Mouse (Mus musculus) midbrain, embryonic 15.5 days (tissue): ENCODE measurements around the gene Zfp385c. TPM values are rescaled to one million over a fixed set of nuclear protein-coding genes. Genes with fewer than 3 reads are reported as not detected.

Experiments
- ATAC-seq: fragments of 200-750 bp; cut with Nextera tagmentation; replicated peaks from 2 replicates; pipeline ENCODE4 v1.8.0; 2017; ENCODE audit warnings: moderate TSS enrichment
- H3K27ac ChIP-seq: fragments of 300-500 bp; sonication (generic); 2 replicates; pipeline ENCODE4 v1.5.1; 2015; ENCODE audit warnings: mild to moderate bottlenecking, inconsistent platforms
- H3K27me3 ChIP-seq: fragments of 300-500 bp; sonication (generic); replicated peaks from 2 replicates; pipeline ENCODE4 v1.6.1; 2015; ENCODE audit warnings: inconsistent platforms
- H3K36me3 ChIP-seq: fragments of 300-500 bp; sonication (generic); replicated peaks from 2 replicates; pipeline ENCODE4 v1.6.1; 2015; ENCODE audit warnings: inconsistent platforms
- H3K4me1 ChIP-seq: fragments of 300-500 bp; sonication (generic); 2 replicates; pipeline ENCODE4 v1.6.1; 2015; ENCODE audit warnings: inconsistent platforms
- H3K4me2 ChIP-seq: fragments of 300-500 bp; sonication (generic); 2 replicates; pipeline ENCODE4 v1.6.1; 2015; ENCODE audit warnings: inconsistent platforms, mild to moderate bottlenecking, moderate library complexity
- H3K4me3 ChIP-seq: fragments of 300-500 bp; sonication (generic); 2 replicates; pipeline ENCODE4 v1.5.1; 2015; ENCODE audit warnings: mild to moderate bottlenecking, inconsistent platforms
- H3K9ac ChIP-seq: fragments of 300-500 bp; sonication (generic); 2 replicates; pipeline ENCODE4 v1.6.1; 2015; ENCODE audit warnings: mild to moderate bottlenecking, inconsistent platforms
- H3K9me3 ChIP-seq: fragments of 300-500 bp; sonication (generic); 2 replicates; pipeline ENCODE4 v1.6.1; 2016; ENCODE audit warnings: inconsistent platforms
- WGBS: fragments of 180-500 bp; shearing (Covaris S2); methylation state at CpG from one replicate; pipeline ENCODE4 v1.1.7; 2015; ENCODE audit warnings: mixed read lengths; 5-methylcytosine and 5-hydroxymethylcytosine counted together
- polyA plus RNA-seq: library from polyadenylated mRNA; unstranded; fragments of >200 nt; fragmentation: Nextera tagmentation; extraction: Ambion mirVana; gene quantifications from 2 replicates; pipeline ENCODE4 v1.2.1, GENCODE M21; 2015

Zfp385c gene
- polyA plus RNA-seq, 1 experiment from 2014 or later, result 0.99 TPM

DNA sequence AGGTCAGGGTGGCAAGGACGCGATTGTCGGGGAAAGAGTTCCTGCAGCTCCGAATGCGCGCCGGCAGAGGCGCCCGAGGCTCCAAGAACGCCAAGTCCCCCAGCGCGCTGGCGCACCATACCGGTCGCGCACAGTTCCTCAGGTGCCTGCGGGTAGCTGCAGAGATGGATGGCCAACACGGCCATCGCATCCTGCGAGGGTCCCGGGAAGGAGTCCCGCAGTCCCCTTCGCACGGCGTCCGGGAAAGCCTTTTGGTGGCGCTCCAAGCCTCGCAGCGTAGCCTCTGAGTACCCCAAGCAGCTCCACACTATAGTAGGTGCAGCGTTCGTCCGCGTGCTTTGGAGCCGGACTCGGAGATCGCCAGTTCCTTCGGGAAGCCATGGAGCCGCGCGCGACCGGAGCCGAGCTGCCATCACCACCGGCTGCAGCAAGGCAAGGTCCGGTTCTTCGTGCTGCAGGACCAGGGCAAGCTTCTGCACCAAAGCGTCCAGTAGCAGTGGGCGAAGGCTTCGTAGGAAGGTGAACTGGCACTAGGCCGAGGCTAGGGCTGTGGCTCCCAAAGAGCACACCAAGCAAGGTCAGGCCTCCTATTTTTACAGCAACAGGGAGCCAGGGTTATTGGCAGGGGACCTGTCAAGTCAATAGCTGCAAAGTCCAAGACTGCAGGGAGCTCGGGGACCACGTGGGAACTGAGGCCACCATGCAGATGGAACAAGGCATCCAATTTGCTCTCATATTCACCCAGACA is 51.9 kb downstream of the Zfp385c start:
- 6% methylated on average over 52 of the region's 52 CpGs for WGBS
- ATAC-seq, result peak; percentile 60; the same call in 1 of the 2 replicates

DNA sequence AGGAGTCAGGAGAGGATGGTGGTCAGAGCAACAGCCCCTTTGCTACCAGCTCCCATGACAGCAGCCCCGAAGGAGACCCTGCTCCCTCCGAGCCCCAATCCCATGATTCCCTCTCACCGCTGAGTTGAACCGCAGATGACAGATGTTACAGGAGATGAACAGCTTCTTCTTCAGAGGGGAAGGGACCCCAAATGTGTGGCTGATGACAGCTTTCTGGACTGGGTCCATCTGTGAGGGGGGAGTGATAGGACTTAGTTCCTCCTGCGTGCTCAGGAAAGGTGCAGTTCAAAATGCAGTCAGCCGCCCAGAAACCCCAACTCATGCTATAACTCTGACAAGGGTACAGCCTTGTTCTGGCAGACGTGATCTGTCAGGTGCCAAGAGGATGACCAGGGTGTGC is 57.7 kb downstream of the Zfp385c start:
- no peak overlapping the region for H3K9ac ChIP-seq
- no peaks in the 10 kb centered on the region; the same call in 1 of the 2 replicates for H3K4me1 ChIP-seq
- no peak overlapping the region for H3K27ac ChIP-seq
- H3K27me3 ChIP-seq, result peaks cover 5% of the 10 kb centered on the region
- H3K4me2 ChIP-seq, result no peak overlapping the region
- H3K36me3 ChIP-seq, result no peaks in the 10 kb centered on the region
- H3K4me3 ChIP-seq, result no peak overlapping the region
- ATAC-seq, result no peak
- no peaks in the 10 kb centered on the region for H3K9me3 ChIP-seq
- WGBS, result 69% methylated on average over 7 of the region's 7 CpGs

More for the DNA sequence above, 51.9 kb downstream of the Zfp385c start:
- H3K27me3 ChIP-seq, result peaks cover 10% of the 10 kb centered on the region
- peaks cover 10% of the 10 kb centered on the region for H3K4me1 ChIP-seq
- no peaks in the 10 kb centered on the region for H3K36me3 ChIP-seq
- H3K27ac ChIP-seq, result peak overlapping the region; percentile 50
- peak overlapping the region; percentile 46 for H3K4me3 ChIP-seq
- peak overlapping the region; percentile 48 for H3K9ac ChIP-seq
- no peaks in the 10 kb centered on the region for H3K9me3 ChIP-seq
- H3K4me2 ChIP-seq, result peak overlapping the region; percentile 89

DNA sequence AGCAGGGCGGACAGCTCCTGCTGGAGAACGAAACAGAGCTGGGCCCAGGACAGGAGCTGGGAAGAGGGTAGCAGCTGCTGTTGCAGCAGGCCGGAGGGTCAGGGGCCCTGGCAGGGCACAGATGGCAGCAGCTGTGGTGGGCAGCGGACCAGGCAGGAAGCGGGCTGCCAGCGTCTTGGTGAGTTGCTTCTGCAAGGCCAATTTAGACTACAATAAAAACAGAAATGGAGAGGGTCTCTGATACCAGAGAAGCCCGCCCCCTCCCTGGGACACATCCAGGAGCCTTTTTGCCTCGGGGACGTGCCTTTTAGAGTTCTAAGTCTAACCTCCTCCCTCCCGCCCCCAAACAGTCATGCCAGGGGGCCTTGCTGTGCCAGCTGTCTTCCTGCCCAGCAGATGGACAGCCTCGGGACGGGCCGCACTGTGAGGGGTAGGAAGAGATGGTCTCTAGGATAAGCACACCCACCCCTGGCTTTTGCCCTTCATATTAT is 63.3 kb downstream of the Zfp385c start:
- Histone ChIP-seq H3K4me3 (no peak overlapping the region), H3K27ac (0 out of 2 replicates have a peak overlapping the region, but pooled peaks have one; percentile 4), H3K27me3 (no peaks in the 10 kb centered on the region), H3K36me3 (peaks cover 19% of the 10 kb centered on the region; the same call in 1 of the 2 replicates), H3K9me3 (no peaks in the 10 kb centered on the region), H3K4me1 (peaks cover 19% of the 10 kb centered on the region), H3K9ac (no peak overlapping the region), H3K4me2 (no peak overlapping the region)
- ATAC-seq, result no peak
- 48% methylated on average over 13 of the region's 13 CpGs for WGBS

DNA sequence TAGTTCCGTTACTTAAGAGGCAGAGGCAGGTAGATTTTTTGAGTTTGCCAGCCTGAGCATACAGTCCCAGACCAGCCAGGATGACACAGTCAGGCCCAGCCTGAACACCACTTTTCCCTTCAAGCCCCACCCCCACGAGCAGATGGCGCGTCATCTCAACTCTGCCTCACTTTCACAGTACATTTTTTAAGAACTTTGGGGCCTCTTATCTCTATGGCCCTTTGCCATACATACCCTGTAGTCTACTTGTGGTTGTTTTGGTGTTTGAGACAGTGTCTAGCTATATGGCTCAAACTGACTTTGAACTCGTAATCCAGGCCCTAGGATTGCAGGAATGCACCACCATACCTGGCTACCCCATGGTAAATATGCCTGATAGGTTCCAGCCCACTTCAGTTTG is 64.2 kb downstream of the Zfp385c start:
- Histone ChIP-seq H3K4me3 (no peak overlapping the region), H3K9me3 (no peaks in the 10 kb centered on the region), H3K27ac (no peak overlapping the region), H3K9ac (no peak overlapping the region), H3K27me3 (no peaks in the 10 kb centered on the region), H3K4me2 (no peak overlapping the region), H3K36me3 (peaks cover 19% of the 10 kb centered on the region; the same call in 1 of the 2 replicates), H3K4me1 (peaks cover 26% of the 10 kb centered on the region)
- no peak for ATAC-seq
- WGBS, result 93% methylated on average over 5 of the region's 5 CpGs

DNA sequence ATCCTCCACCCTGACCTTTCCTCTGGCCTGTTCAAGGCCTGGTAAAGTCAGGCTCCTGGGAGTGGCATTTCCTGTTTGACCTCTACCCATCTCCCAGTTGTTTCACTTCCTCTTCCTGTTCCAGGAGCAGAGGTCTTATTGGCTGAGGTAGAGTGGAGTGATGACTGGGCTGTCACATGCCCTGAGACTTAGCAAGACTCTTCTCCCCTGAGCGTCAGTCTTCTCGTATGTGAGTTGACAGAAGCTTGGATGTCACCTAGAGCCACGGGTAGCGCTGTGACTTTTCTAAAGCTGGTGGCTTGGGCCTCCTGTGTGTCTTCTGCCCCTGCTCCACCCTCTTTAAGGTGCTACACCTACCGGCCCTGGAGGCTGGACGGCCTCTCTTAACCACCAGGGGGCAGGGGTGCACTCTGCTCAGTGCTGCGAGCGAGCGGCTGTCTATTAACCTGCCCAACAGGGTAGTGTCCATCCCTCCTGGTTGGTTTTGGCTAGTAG is 65.5 kb downstream of the Zfp385c start:
- H3K27ac ChIP-seq, result no peak overlapping the region
- no peak overlapping the region for H3K9ac ChIP-seq
- H3K4me2 ChIP-seq, result no peak overlapping the region
- H3K9me3 ChIP-seq, result no peaks in the 10 kb centered on the region
- 27% methylated on average over 9 of the region's 9 CpGs for WGBS
- H3K36me3 ChIP-seq, result peaks cover 19% of the 10 kb centered on the region; the same call in 1 of the 2 replicates
- no peaks in the 10 kb centered on the region for H3K27me3 ChIP-seq
- ATAC-seq, result no peak
- H3K4me1 ChIP-seq, result peaks cover 26% of the 10 kb centered on the region
- no peak overlapping the region for H3K4me3 ChIP-seq

DNA sequence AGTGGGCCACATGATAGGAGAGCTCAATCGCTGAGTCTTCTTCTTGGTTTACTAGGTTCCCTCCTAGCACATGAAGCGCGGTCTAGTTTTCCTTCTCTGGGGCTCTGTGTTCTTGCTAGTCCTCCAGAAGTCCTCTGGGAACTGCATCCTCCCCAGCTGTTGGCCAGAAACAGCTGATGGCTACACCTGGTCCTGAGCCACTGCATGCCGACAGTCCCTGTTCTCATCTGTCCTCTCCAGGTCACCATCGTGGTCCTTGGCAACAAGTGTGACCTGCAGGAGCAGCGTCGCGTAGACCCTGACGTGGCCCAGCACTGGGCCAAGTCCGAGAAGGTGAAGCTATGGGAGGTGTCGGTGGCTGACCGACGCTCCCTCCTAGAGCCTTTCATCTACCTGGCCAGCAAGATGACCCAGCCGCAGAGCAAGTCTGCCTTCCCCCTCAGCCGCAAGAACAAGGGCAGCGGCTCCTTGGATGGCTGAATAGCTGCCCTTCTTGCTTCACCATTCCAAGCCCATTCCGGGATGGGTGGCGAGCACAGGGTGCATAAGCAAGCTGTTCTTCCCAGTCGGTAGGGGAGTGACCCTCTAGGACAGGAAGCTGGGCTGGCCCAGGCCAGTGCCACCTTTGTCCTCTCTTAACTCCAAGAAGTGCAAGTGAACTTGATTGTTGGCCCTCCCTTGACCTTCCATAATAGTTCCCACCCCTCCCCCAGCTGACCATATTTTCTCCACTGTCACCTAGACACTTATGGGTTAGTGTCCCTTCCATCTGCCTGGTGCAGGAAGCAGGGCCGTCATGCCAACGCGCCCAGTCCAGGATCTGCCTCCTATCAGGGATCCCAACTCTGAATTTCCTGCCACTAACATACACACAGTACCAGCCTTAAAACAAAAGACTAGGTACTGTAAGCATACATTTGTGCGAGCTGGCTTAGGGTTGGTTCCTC is 66.2 kb downstream of the Zfp385c start:
- Histone ChIP-seq H3K4me3 (no peak overlapping the region), H3K4me1 (peaks cover 26% of the 10 kb centered on the region), H3K9me3 (no peaks in the 10 kb centered on the region), H3K4me2 (no peak overlapping the region), H3K9ac (no peak overlapping the region), H3K27ac (no peak overlapping the region), H3K27me3 (no peaks in the 10 kb centered on the region), H3K36me3 (peaks cover 19% of the 10 kb centered on the region; the same call in 1 of the 2 replicates)
- 94% methylated on average over 23 of the region's 23 CpGs for WGBS
- ATAC-seq, result no peak

DNA sequence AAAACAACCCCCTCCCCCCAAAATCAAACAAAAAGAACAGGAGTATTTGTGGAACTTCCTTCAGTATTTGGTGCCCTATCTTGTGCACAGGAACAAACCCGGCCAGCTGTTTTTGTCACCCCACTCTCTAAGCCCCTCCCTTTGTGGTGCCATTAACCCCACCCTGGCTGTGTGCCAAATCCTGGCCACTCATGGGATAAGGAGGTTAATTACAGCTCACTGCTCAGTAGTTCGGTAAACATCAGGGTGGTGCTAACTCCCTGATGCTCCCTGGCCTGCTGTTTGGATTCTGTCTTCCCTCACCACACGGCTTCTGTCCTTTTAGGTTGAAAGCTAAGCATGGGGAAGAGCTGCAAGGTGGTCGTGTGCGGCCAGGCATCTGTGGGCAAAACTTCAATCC is 68.4 kb downstream of the Zfp385c start:
- H3K9me3 ChIP-seq, result no peaks in the 10 kb centered on the region
- H3K27me3 ChIP-seq, result no peaks in the 10 kb centered on the region
- ATAC-seq, result no peak
- 56% methylated on average over 5 of the region's 5 CpGs for WGBS
- H3K9ac ChIP-seq, result peak overlapping the region; percentile 17; the same call in 1 of the 2 replicates
- H3K4me3 ChIP-seq, result peak overlapping the region; percentile 79
- H3K36me3 ChIP-seq, result peaks cover 19% of the 10 kb centered on the region; the same call in 1 of the 2 replicates
- H3K4me2 ChIP-seq, result peak overlapping the region; percentile 65
- peaks cover 26% of the 10 kb centered on the region for H3K4me1 ChIP-seq
- H3K27ac ChIP-seq, result no peak overlapping the region

DNA sequence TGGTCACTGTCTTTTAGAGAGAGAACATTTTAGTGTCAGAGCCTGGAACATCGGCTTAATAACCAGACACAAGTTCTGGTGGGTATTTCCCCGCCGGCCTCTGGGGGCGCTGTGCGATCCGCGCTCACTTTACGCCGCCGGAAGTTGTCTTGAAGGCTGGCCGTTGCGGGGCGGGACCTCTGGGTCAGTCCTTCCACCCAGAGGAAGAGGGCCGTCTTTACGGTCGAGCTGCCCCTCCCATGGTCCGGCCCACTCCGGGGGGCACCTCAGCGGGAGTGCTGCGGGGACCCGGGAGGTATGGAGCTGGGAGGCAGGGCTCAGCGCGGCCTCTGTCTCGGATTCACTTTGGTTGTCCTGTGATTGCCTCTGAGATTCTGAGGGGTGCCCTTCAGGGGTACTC is 69.5 kb downstream of the Zfp385c start:
- 0% methylated on average over 24 of the region's 24 CpGs for WGBS
- Histone ChIP-seq H3K27ac (peak overlapping the region; percentile 84), H3K27me3 (no peaks in the 10 kb centered on the region), H3K4me1 (peaks cover 28% of the 10 kb centered on the region), H3K4me2 (peak overlapping the region; percentile 65), H3K9me3 (no peaks in the 10 kb centered on the region), H3K4me3 (peak overlapping the region; percentile 79), H3K9ac (peak overlapping the region; percentile 79), H3K36me3 (peaks cover 19% of the 10 kb centered on the region; the same call in 1 of the 2 replicates)
- ATAC-seq, result peak; percentile 34

DNA sequence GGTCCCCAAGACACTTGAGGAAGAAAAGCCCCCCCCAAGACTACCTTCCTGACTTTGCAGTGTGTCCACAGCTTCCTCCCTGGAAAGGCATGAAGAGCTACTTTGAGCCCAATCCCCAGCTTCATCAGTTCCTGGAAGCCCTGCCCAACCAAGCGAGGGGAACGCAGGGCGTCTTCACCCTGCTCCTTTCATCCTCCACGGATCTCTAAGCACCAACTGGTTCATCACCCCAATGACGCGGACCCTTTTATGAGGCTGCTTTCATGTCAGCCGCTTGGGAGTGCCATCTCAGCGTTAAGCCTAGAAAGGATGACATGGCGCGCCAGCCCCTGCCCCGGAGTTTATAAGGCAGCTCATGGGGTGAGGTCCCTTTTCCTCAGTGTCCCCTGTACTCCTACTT is 72.3 kb downstream of the Zfp385c start, which contains the start of gene Dnajc7:
Dnajc7 (minus strand) TSS at position 187 of the 400 bp plus-strand sequence.
- 3% methylated on average over 11 of the region's 11 CpGs for WGBS
- ATAC-seq, result no peak; the same call in 1 of the 2 replicates
- Histone ChIP-seq H3K4me3 (peak within 1 kb of the TSS; percentile 92), H3K9me3 (no peaks in the 10 kb centered on the region), H3K27ac (peak within 1 kb of the TSS; percentile 95), H3K4me1 (peaks cover 30% of the 10 kb centered on the region), H3K27me3 (no peaks in the 10 kb centered on the region), H3K9ac (peak within 1 kb of the TSS; percentile 93), H3K4me2 (peak within 1 kb of the TSS; percentile 69), H3K36me3 (0 out of 2 replicates have a peak, but pooled peaks cover 2% of the 10 kb centered on the region)

DNA sequence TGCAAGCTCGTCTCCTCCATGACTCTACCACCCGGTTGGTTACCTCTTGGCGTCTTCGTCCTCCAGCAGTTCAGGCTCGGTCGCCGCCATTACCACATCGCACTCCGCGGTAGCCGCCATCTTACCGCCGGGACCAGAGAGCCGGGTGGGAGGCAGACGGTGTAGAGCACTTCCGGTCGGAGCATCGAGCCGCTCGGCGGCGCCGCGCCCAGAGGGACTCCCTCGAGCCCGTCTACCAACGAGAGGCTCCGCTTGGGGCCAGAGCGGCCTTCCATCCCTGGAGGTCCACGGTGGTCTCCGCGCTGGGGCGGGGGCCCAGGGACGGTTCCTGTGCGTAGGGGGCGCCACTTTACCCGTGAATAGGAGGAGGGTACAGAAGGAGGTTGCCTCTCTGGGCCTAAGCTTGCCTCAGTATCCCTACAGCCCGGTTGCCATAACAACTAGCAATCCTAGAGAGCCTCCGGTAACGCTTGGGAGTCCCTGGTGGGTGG is 72.7 kb downstream of the Zfp385c start:
- ATAC-seq, result peak; percentile 97
- H3K27me3 ChIP-seq, result no peaks in the 10 kb centered on the region
- WGBS, result under 1% methylated on average over 40 of the region's 40 CpGs
- H3K4me1 ChIP-seq, result peaks cover 30% of the 10 kb centered on the region
- H3K9me3 ChIP-seq, result no peaks in the 10 kb centered on the region
- H3K9ac ChIP-seq, result peak overlapping the region; percentile 93
- H3K4me3 ChIP-seq, result peak overlapping the region; percentile 92
- H3K4me2 ChIP-seq, result peak overlapping the region; percentile 69
- peak overlapping the region; percentile 95 for H3K27ac ChIP-seq
- no peaks in the 10 kb centered on the region for H3K36me3 ChIP-seq

DNA sequence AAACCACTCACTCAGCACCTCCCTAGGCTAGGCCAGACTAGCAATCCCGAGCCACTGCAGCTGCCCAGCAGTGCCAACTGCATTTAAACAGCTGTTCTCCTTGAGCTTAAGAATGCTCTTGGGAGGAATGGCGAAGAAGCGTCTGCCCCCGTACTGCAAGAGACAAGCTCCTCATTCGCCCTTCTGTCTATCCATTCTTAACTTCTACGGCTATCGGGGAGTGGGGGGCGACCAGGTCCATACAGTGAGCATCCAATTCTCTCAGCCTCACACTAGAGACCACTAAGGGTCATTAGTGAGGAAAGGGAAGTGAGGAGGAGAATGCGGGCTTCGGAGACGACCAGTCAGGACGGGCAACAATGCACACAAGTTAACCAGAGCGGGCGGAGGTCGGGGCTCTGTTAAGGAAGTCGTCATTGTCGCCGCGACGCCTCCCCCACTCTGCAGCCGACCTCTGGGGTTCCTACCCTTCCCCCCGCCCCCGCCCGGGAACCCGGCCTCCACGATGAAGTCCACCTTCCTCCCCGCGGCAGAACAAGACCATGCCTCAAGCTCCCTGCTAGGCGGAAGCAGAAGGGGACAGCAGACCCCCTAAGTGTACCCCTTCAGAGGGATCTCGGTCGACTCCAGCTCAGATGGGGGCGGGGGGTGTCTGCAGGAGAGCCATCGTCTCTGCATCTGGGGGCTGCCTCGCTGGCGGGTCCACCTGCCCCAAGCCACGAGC is 73.3 kb downstream of the Zfp385c start, which contains the start of gene Nkiras2:
Nkiras2 (plus strand) TSS at position 484 of the 724 bp plus-strand sequence.
- Histone ChIP-seq H3K9ac (peak within 1 kb of the TSS; percentile 93), H3K4me1 (peaks cover 28% of the 10 kb centered on the region), H3K4me2 (peak within 1 kb of the TSS; percentile 69), H3K36me3 (no peaks in the 10 kb centered on the region), H3K27me3 (no peaks in the 10 kb centered on the region), H3K9me3 (no peaks in the 10 kb centered on the region), H3K4me3 (peak within 1 kb of the TSS; percentile 92), H3K27ac (peak within 1 kb of the TSS; percentile 95)
- WGBS, result under 1% methylated on average over 35 of the region's 36 CpGs
- peak; percentile 72 for ATAC-seq
